In the genomic region with DNA sequence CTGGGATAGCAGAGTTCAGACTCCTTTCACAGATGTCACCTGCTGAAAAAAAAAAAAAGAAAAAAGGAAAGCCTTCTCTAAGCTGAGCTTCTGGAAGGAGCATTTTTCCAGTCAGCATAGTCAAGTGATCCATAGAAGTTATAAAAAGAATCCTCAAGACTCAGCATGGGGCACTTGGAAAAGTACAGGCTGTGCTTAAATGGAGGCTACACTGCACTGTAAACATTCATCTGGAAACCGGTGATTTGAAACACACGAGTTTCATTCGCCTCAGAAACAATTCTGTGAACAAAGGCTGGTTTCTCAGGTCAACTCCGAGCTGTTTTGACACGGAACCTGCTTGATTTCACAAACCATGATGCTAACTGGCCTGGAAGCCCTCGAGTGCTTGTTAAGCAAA, we compare ENCODE assay signal across 26 mouse cellular contexts.
A peak's percentile ranks its signal among the peaks of the same experiment; 100 is the strongest.
DNase-seq lines count a peak whose midpoint lies in the region; TF ChIP-seq lines count a peak whose summit lies in the region.
"Had no signal": no experiment of that assay in that cellular context is flagged by ENCODE, and none has a peak within 500 bp of the region (broad histone marks: within the 10 kb centered on the region; RNA-seq: fewer than 3 reads in every experiment).

No protein-coding gene starts in this region.

- no peak for TF ChIP-seq CTCF in layer of hippocampus, adult 2 months (conservative IDR thresholded peaks at IDR 0.05)
- TF ChIP-seq CTCF in cortical plate, adult 2 months (IDR thresholded peaks at IDR 0.05; ENCODE audit: extremely low read depth, insufficient read depth, low read length), result no peak

- peak overlapping the region; percentile 28; the same call in 1 of the 2 replicates for H3K27ac ChIP-seq in layer of hippocampus, adult 2 months
- 0 out of 2 replicates have a peak overlapping the region, but pooled peaks have one; percentile 67 for H3K27ac ChIP-seq in cortical plate, adult 2 months (ENCODE audit: insufficient read depth, low read length)
- H3K27ac ChIP-seq: heart, embryonic 15.5 days; kidney, postnatal 0 days; limb, embryonic 10.5 days; limb, embryonic 15.5 days; midbrain, embryonic 10.5 days; midbrain, embryonic 15.5 days; neural tube, embryonic 15.5 days had no signal

- TF ChIP-seq POLR2A in cortical plate, adult 2 months (IDR thresholded peaks at IDR 0.05; ENCODE audit: extremely low read depth, insufficient read depth, low read length), result no peak

- DNase-seq in layer of hippocampus, adult 2 months (ENCODE audit: low spot score in 2 of 2), result no peak
- DNase-seq in layer of hippocampus, postnatal 10 days (ENCODE audit: low spot score in 2 of 2), result no peak
- DNase-seq in lung, postnatal 25 days (ENCODE audit: low spot score), result peak; percentile 28
- no peak for DNase-seq in lung, postnatal 10 days
- peak; percentile 76 for DNase-seq in telencephalon, adult 2 months (ENCODE audit: low read depth, low spot score)
- no peak for DNase-seq in yolk sac, embryonic 10.5 days (ENCODE audit: low spot score)
- DNase-seq: adrenal gland, postnatal 10 days; cerebellum, adult 18-20 months; cerebellum, postnatal 14 days; gastrocnemius, postnatal 10 days; kidney, adult 8-10 months; layer of hippocampus, adult 9-11 months; right cerebral cortex, postnatal 4 days; thymus, postnatal 4 days had no signal

- H3K4me3 ChIP-seq in layer of hippocampus, adult 2 months, result no peak overlapping the region
- H3K4me3 ChIP-seq in cortical plate, adult 2 months (ENCODE audit: insufficient read depth, low read length), result no peak overlapping the region
- H3K4me3 ChIP-seq: erythroblast, embryonic 14.5 days; heart, embryonic 10.5 days; heart, embryonic 15.5 days; left cerebral cortex, adult 2 months; limb, embryonic 10.5 days; limb, embryonic 15.5 days; liver, embryonic 15.5 days; midbrain, embryonic 10.5 days; midbrain, embryonic 15.5 days; neural tube, embryonic 15.5 days had no signal

- peaks cover 7% of the 10 kb centered on the region; the same call in 1 of the 2 replicates for H3K4me1 ChIP-seq in cortical plate, adult 2 months (ENCODE audit: control insufficient read depth, insufficient read depth, low read length)
- H3K4me1 ChIP-seq: limb, embryonic 15.5 days had no signal

Comparison
In these comparisons a context has a peak if more than half of its experiments do, and no peak if none do; other contexts are left out.
1. DNase-seq: peak in lung, postnatal 25 days (single experiment) and telencephalon, adult 2 months (single experiment); none in layer of hippocampus, adult 2 months (0 of 2), layer of hippocampus, postnatal 10 days (0 of 2), lung, postnatal 10 days (single experiment) and yolk sac, embryonic 10.5 days (single experiment).